Mouse (Mus musculus) brain, embryonic 14.5 days (tissue): ENCODE measurements at regions not wholly inside any gene's neighbourhood (a gene's known extent, or its start where the extent isn't known, plus 50 kb on each side); places are given as distances from the start of the nearest gene placed in this dataset.

Experiments
- CTCF ChIP-seq: fragments of 200-500 bp; IDR thresholded peaks from 2 replicates; pipeline ENCODE4 v1.5.1; 2012; ENCODE audit warnings: inconsistent platforms, mild to moderate bottlenecking, moderate library complexity, borderline replicate concordance; ENCODE audit not compliant: insufficient read depth, insufficient read length; ENCODE audit errors: extremely low read depth
- POLR2A ChIP-seq: fragments of 200-500 bp; IDR thresholded peaks from 2 replicates; pipeline ENCODE4 v1.6.1; 2012; ENCODE audit warnings: mild to moderate bottlenecking, inconsistent platforms, borderline replicate concordance; ENCODE audit not compliant: poor library complexity, insufficient read depth, insufficient read length, severe bottlenecking; ENCODE audit errors: extremely low read depth

DNA sequence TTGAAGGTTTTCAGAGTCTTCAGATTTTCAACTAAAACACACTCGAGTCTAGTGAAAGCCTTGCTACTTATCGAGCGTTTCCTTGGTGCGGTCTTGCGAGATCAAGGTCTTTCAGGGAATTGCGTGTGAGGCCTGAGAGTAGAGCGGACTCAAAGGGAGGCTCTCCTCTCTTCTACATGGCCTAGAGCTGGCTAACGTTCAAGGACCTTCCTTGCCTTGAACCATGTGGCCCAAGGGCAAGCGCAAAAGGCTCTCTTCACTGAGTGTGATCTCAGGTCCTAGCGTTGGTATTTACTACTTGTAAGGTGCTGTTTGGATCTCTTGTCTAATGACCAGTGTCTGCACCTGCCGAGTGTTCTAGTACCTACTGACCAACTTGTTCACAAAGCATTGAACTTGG, 324.4 kb downstream of the Gm45692 start:
- TF ChIP-seq CTCF (no peak), POLR2A (no peak)
